Mouse (Mus musculus): ENCODE measurements around the gene Cd86. TPM values are rescaled to one million over a fixed set of nuclear protein-coding genes. Genes with fewer than 3 reads are reported as not detected.

Cd86 gene
- polyA plus RNA-seq, 1 experiment from 2014 or later: 1.1 TPM

GRCm38 (mm10) chr16:36645124-36645523, 20.8 kb downstream of the Cd86 start:
- no peak overlapping the region for H3K27ac ChIP-seq (ENCODE audit: low read length)
- no peaks in the 10 kb centered on the region for H3K9me3 ChIP-seq (replicated peaks; ENCODE audit: control insufficient read depth, low read length, poor library complexity, severe bottlenecking)
- H3K9ac ChIP-seq (ENCODE audit: low read depth, low read length): no peak overlapping the region
- H3K4me2 ChIP-seq (ENCODE audit: low read length): no peak overlapping the region
- H3K4me3 ChIP-seq (ENCODE audit: low read depth, low read length): no peak overlapping the region
- no peaks in the 10 kb centered on the region for H3K36me3 ChIP-seq (ENCODE audit: control insufficient read depth, insufficient read depth, low read length)
- no peaks in the 10 kb centered on the region for H3K4me1 ChIP-seq (ENCODE audit: control insufficient read depth, insufficient read depth, low read length)
- no peaks in the 10 kb centered on the region for H3K27me3 ChIP-seq (ENCODE audit: control insufficient read depth, insufficient read depth, low read depth, low read length)
- WGBS: 90% methylated on average over 6 of the region's 6 CpGs
- no peak for ATAC-seq

GRCm38 (mm10) chr16:36642696-36643046, 23.2 kb downstream of the Cd86 start:
- 84% methylated on average over 5 of the region's 5 CpGs for WGBS
- Histone ChIP-seq H3K27me3 (ENCODE audit: control insufficient read depth, insufficient read depth, low read depth, low read length) (no peaks in the 10 kb centered on the region), H3K4me3 (ENCODE audit: low read depth, low read length) (no peak overlapping the region), H3K4me1 (ENCODE audit: control insufficient read depth, insufficient read depth, low read length) (no peaks in the 10 kb centered on the region), H3K27ac (ENCODE audit: low read length) (no peak overlapping the region), H3K9me3 (replicated peaks; ENCODE audit: control insufficient read depth, low read length, poor library complexity, severe bottlenecking) (no peaks in the 10 kb centered on the region), H3K4me2 (ENCODE audit: low read length) (no peak overlapping the region), H3K9ac (ENCODE audit: low read depth, low read length) (no peak overlapping the region), H3K36me3 (ENCODE audit: control insufficient read depth, insufficient read depth, low read length) (no peaks in the 10 kb centered on the region)
- no peak for ATAC-seq

GRCm38 (mm10) chr16:36641830-36642695, 23.8 kb downstream of the Cd86 start:
- no peaks in the 10 kb centered on the region for H3K9me3 ChIP-seq (replicated peaks; ENCODE audit: control insufficient read depth, low read length, poor library complexity, severe bottlenecking)
- H3K27me3 ChIP-seq (ENCODE audit: control insufficient read depth, insufficient read depth, low read depth, low read length): no peaks in the 10 kb centered on the region
- WGBS: 87% methylated on average over 14 of the region's 14 CpGs
- ATAC-seq: no peak
- no peak overlapping the region for H3K4me2 ChIP-seq (ENCODE audit: low read length)
- no peak overlapping the region for H3K27ac ChIP-seq (ENCODE audit: low read length)
- no peaks in the 10 kb centered on the region for H3K4me1 ChIP-seq (ENCODE audit: control insufficient read depth, insufficient read depth, low read length)
- H3K4me3 ChIP-seq (ENCODE audit: low read depth, low read length): no peak overlapping the region
- no peak overlapping the region for H3K9ac ChIP-seq (ENCODE audit: low read depth, low read length)
- H3K36me3 ChIP-seq (ENCODE audit: control insufficient read depth, insufficient read depth, low read length): no peaks in the 10 kb centered on the region

- Histone ChIP-seq H3K9ac (ENCODE audit: low read depth, low read length) (no peak overlapping the region), H3K4me2 (ENCODE audit: low read length) (no peak overlapping the region), H3K9me3 (replicated peaks; ENCODE audit: control insufficient read depth, low read length, poor library complexity, severe bottlenecking) (no peaks in the 10 kb centered on the region), H3K27me3 (ENCODE audit: control insufficient read depth, insufficient read depth, low read depth, low read length) (no peaks in the 10 kb centered on the region), H3K36me3 (ENCODE audit: control insufficient read depth, insufficient read depth, low read length) (no peaks in the 10 kb centered on the region), H3K4me1 (ENCODE audit: control insufficient read depth, insufficient read depth, low read length) (no peaks in the 10 kb centered on the region), H3K27ac (ENCODE audit: low read length) (no peak overlapping the region), H3K4me3 (ENCODE audit: low read depth, low read length) (no peak overlapping the region)
- 63% methylated on average over 5 of the region's 5 CpGs for WGBS
- ATAC-seq: no peak
Measured at GRCm38 (mm10) chr16:36640993-36641392, 24.9 kb downstream of the Cd86 start.

- ATAC-seq: no peak
- Histone ChIP-seq H3K9me3 (replicated peaks; ENCODE audit: control insufficient read depth, low read length, poor library complexity, severe bottlenecking) (no peaks in the 10 kb centered on the region), H3K9ac (ENCODE audit: low read depth, low read length) (no peak overlapping the region), H3K4me2 (ENCODE audit: low read length) (no peak overlapping the region), H3K27me3 (ENCODE audit: control insufficient read depth, insufficient read depth, low read depth, low read length) (no peaks in the 10 kb centered on the region), H3K4me1 (ENCODE audit: control insufficient read depth, insufficient read depth, low read length) (no peaks in the 10 kb centered on the region), H3K36me3 (ENCODE audit: control insufficient read depth, insufficient read depth, low read length) (no peaks in the 10 kb centered on the region), H3K27ac (ENCODE audit: low read length) (no peak overlapping the region), H3K4me3 (ENCODE audit: low read depth, low read length) (no peak overlapping the region)
- 89% methylated on average over 16 of the region's 16 CpGs for WGBS
Measured at GRCm38 (mm10) chr16:36639812-36640504, 25.9 kb downstream of the Cd86 start.

GRCm38 (mm10) chr16:36636800-36637199, 29.1 kb downstream of the Cd86 start:
- no peaks in the 10 kb centered on the region for H3K36me3 ChIP-seq (ENCODE audit: control insufficient read depth, insufficient read depth, low read length)

GRCm38 (mm10) chr16:36634971-36635710, 30.7 kb downstream of the Cd86 start:
- Histone ChIP-seq H3K36me3 (ENCODE audit: control insufficient read depth, insufficient read depth, low read length) (no peaks in the 10 kb centered on the region), H3K27me3 (ENCODE audit: control insufficient read depth, insufficient read depth, low read depth, low read length) (no peaks in the 10 kb centered on the region), H3K4me1 (ENCODE audit: control insufficient read depth, insufficient read depth, low read length) (no peaks in the 10 kb centered on the region), H3K9me3 (replicated peaks; ENCODE audit: control insufficient read depth, low read length, poor library complexity, severe bottlenecking) (no peaks in the 10 kb centered on the region), H3K4me3 (ENCODE audit: low read depth, low read length) (no peak overlapping the region), H3K27ac (ENCODE audit: low read length) (no peak overlapping the region), H3K4me2 (ENCODE audit: low read length) (no peak overlapping the region), H3K9ac (ENCODE audit: low read depth, low read length) (no peak overlapping the region)
- ATAC-seq: no peak
- WGBS: 87% methylated on average over 23 of the region's 23 CpGs

More at GRCm38 (mm10) chr16:36636800-36637199, 29.1 kb downstream of the Cd86 start:
- no peak overlapping the region for H3K4me3 ChIP-seq (ENCODE audit: low read depth, low read length)
- no peak overlapping the region for H3K4me2 ChIP-seq (ENCODE audit: low read length)
- ATAC-seq: no peak
- H3K9ac ChIP-seq (ENCODE audit: low read depth, low read length): no peak overlapping the region
- no peaks in the 10 kb centered on the region for H3K27me3 ChIP-seq (ENCODE audit: control insufficient read depth, insufficient read depth, low read depth, low read length)
- no peak overlapping the region for H3K27ac ChIP-seq (ENCODE audit: low read length)
- H3K9me3 ChIP-seq (replicated peaks; ENCODE audit: control insufficient read depth, low read length, poor library complexity, severe bottlenecking): no peaks in the 10 kb centered on the region
- WGBS: 72% methylated on average over 4 of the region's 4 CpGs
- H3K4me1 ChIP-seq (ENCODE audit: control insufficient read depth, insufficient read depth, low read length): no peaks in the 10 kb centered on the region

GRCm38 (mm10) chr16:36634421-36634820, 31.5 kb downstream of the Cd86 start:
- H3K4me2 ChIP-seq (ENCODE audit: low read length): no peak overlapping the region
- no peaks in the 10 kb centered on the region for H3K27me3 ChIP-seq (ENCODE audit: control insufficient read depth, insufficient read depth, low read depth, low read length)
- H3K4me3 ChIP-seq (ENCODE audit: low read depth, low read length): no peak overlapping the region
- H3K36me3 ChIP-seq (ENCODE audit: control insufficient read depth, insufficient read depth, low read length): no peaks in the 10 kb centered on the region
- no peaks in the 10 kb centered on the region for H3K4me1 ChIP-seq (ENCODE audit: control insufficient read depth, insufficient read depth, low read length)
- H3K27ac ChIP-seq (ENCODE audit: low read length): no peak overlapping the region
- WGBS: 89% methylated on average over 2 of the region's 2 CpGs
- no peaks in the 10 kb centered on the region for H3K9me3 ChIP-seq (replicated peaks; ENCODE audit: control insufficient read depth, low read length, poor library complexity, severe bottlenecking)
- no peak overlapping the region for H3K9ac ChIP-seq (ENCODE audit: low read depth, low read length)
- no peak for ATAC-seq

- no peak for ATAC-seq
- H3K4me1 ChIP-seq (ENCODE audit: control insufficient read depth, insufficient read depth, low read length): no peaks in the 10 kb centered on the region
- H3K27me3 ChIP-seq (ENCODE audit: control insufficient read depth, insufficient read depth, low read depth, low read length): no peaks in the 10 kb centered on the region
- H3K27ac ChIP-seq (ENCODE audit: low read length): no peak overlapping the region
- H3K9ac ChIP-seq (ENCODE audit: low read depth, low read length): no peak overlapping the region
- no peaks in the 10 kb centered on the region for H3K36me3 ChIP-seq (ENCODE audit: control insufficient read depth, insufficient read depth, low read length)
- no peak overlapping the region for H3K4me3 ChIP-seq (ENCODE audit: low read depth, low read length)
- WGBS: 96% methylated on average over 8 of the region's 8 CpGs
- H3K9me3 ChIP-seq (replicated peaks; ENCODE audit: control insufficient read depth, low read length, poor library complexity, severe bottlenecking): no peaks in the 10 kb centered on the region
- no peak overlapping the region for H3K4me2 ChIP-seq (ENCODE audit: low read length)
Measured at GRCm38 (mm10) chr16:36632229-36632628, 33.7 kb downstream of the Cd86 start.
